Mouse (Mus musculus) neural tube, embryonic 13.5 days (tissue): ENCODE measurements at regions not wholly inside any gene's neighbourhood (a gene's known extent, or its start where the extent isn't known, plus 50 kb on each side); places are given as distances from the start of the nearest gene placed in this dataset.

ENCODE experiments used
- ATAC-seq: fragments of 200-750 bp; cut with Nextera tagmentation; 2 replicates; pipeline ENCODE4 v1.8.0; 2017; ENCODE audit warnings: low read depth, mild to moderate bottlenecking, moderate TSS enrichment, moderate library complexity
- H3K27ac ChIP-seq: fragments of 300-500 bp; sonication (generic); replicated peaks from 2 replicates; pipeline ENCODE4 v1.5.1; 2015; ENCODE audit warnings: moderate library complexity, mild to moderate bottlenecking, inconsistent platforms
- H3K27me3 ChIP-seq: fragments of 300-500 bp; sonication (generic); 2 replicates; pipeline ENCODE4 v1.6.1; 2015; ENCODE audit warnings: mild to moderate bottlenecking, inconsistent platforms
- H3K36me3 ChIP-seq: fragments of 300-500 bp; sonication (generic); 2 replicates; pipeline ENCODE4 v1.6.1; 2015; ENCODE audit warnings: mild to moderate bottlenecking, inconsistent platforms
- H3K4me1 ChIP-seq: fragments of 300-500 bp; sonication (generic); replicated peaks from 2 replicates; pipeline ENCODE4 v1.6.1; 2015; ENCODE audit warnings: inconsistent platforms
- H3K4me2 ChIP-seq: fragments of 300-500 bp; sonication (generic); 2 replicates; pipeline ENCODE4 v1.6.1; 2015; ENCODE audit warnings: inconsistent platforms, mild to moderate bottlenecking, moderate library complexity
- H3K4me3 ChIP-seq: fragments of 300-500 bp; sonication (generic); 2 replicates; pipeline ENCODE4 v1.5.1; 2015; ENCODE audit warnings: mild to moderate bottlenecking, inconsistent platforms
- H3K9ac ChIP-seq: fragments of 300-500 bp; sonication (generic); 2 replicates; pipeline ENCODE4 v1.6.1; 2015; ENCODE audit warnings: moderate library complexity, mild to moderate bottlenecking, inconsistent platforms
- H3K9me3 ChIP-seq: fragments of 300-500 bp; sonication (generic); 2 replicates; pipeline ENCODE4 v1.6.1; 2016; ENCODE audit warnings: inconsistent platforms
- WGBS: fragments of 180-500 bp; shearing (Covaris S2); methylation state at CpG from one replicate; pipeline ENCODE4 v1.1.7; 2015; 5-methylcytosine and 5-hydroxymethylcytosine counted together

DNA sequence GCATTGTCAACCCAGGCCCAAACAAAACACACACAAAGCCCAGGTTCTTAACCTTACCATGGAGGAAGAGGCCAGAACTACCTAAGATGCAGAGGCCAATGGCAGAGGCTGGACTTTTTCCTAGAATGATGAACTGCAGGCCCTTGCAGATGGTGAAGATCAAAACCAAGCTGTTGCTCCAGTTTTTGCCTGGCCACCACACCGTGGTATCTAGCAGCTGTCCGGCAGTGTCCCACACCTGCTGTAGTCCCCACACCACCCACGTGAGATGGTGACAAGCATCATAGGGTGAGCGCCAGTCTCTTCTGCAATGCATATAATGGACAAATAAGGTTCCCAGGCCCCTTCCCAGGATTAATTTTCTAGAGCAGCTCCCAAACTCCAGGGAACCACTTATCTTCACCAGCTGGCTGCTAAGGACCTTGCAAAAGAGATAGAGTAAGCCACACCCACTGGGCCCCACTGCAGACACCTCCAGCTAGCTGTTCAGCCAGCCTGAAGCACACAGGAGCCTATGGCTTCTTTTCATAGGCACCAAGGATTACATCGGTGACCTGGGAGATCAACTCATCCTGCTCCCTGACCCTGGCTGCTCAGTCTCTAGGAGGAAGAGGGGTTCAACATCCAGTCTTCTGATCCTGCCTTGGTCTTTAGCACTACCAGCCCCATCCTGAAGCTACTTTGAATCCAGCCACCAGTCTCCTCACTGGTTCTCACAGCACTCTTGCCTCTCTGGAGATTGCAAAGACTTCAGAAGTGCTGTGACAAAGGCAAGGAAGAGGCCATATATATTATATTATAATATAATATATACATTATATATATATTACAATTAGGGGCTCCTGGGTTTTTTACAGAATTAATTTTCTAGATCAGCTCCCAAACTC is 55.6 kb upstream of the Lrpap1 start:
- H3K4me3 ChIP-seq, result no peak overlapping the region
- H3K4me2 ChIP-seq, result no peak overlapping the region
- WGBS, result 83% methylated on average over 5 of the region's 5 CpGs
- no peaks in the 10 kb centered on the region for H3K9me3 ChIP-seq
- no peak overlapping the region for H3K27ac ChIP-seq
- peaks cover 22% of the 10 kb centered on the region for H3K4me1 ChIP-seq
- H3K27me3 ChIP-seq, result no peaks in the 10 kb centered on the region
- H3K9ac ChIP-seq, result no peak overlapping the region
- no peaks in the 10 kb centered on the region for H3K36me3 ChIP-seq
- no peak for ATAC-seq

DNA sequence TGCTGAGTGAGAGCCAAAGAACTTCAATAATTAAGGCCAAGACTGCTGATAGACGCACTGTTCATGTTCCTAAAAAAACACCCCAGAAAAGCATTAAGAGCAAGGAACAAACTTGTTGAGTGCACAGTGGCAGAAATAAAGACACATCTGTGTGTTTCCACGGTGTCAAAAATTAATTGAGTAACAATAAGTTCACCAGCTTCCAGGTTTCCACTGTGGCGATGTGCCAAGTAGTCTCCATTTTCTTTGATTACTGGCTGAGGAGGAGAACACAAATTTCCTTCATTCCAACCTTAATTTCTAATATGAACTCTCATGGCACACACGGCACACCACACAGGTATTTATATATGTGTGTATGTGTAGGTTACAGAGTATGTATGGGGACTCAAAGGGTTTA is 54.3 kb upstream of the Lrpap1 start:
- Histone ChIP-seq H3K36me3 (no peaks in the 10 kb centered on the region), H3K27ac (0 out of 2 replicates have a peak overlapping the region, but pooled peaks have one; percentile 9), H3K4me3 (no peak overlapping the region), H3K27me3 (no peaks in the 10 kb centered on the region), H3K9ac (no peak overlapping the region), H3K9me3 (no peaks in the 10 kb centered on the region), H3K4me2 (no peak overlapping the region), H3K4me1 (peaks cover 22% of the 10 kb centered on the region)
- 86% methylated on average over 4 of the region's 4 CpGs for WGBS
- no peak for ATAC-seq

DNA sequence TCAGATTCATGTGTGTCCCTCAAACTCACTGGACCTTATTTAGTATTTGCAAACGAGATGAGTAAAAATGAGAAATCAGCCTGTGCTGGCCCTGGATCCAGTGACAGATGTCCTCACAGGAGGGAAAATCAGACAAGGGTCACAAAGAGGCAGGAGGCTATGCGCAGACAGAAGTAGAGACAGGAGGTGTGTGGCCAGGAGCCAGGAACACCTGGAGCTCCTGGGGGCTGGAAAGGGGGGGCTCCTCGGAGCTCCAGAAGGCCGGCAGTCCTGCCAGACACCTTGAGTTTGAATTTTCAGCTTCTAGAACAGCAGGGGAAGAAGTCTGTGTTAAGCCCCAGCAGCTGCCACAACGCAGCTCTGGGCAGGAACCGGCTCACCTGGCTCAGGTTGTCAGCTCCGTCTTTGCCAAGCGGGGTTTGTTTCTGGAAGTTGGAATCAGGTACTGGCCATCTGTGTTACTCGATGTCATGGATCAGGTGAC is 53.7 kb upstream of the Lrpap1 start:
- Histone ChIP-seq H3K4me1 (peaks cover 22% of the 10 kb centered on the region), H3K36me3 (no peaks in the 10 kb centered on the region), H3K4me3 (no peak overlapping the region), H3K9ac (no peak overlapping the region), H3K9me3 (no peaks in the 10 kb centered on the region), H3K27me3 (no peaks in the 10 kb centered on the region), H3K4me2 (no peak overlapping the region), H3K27ac (peak overlapping the region; percentile 34; the same call in 1 of the 2 replicates)
- no peak for ATAC-seq
- 54% methylated on average over 9 of the region's 9 CpGs for WGBS

DNA sequence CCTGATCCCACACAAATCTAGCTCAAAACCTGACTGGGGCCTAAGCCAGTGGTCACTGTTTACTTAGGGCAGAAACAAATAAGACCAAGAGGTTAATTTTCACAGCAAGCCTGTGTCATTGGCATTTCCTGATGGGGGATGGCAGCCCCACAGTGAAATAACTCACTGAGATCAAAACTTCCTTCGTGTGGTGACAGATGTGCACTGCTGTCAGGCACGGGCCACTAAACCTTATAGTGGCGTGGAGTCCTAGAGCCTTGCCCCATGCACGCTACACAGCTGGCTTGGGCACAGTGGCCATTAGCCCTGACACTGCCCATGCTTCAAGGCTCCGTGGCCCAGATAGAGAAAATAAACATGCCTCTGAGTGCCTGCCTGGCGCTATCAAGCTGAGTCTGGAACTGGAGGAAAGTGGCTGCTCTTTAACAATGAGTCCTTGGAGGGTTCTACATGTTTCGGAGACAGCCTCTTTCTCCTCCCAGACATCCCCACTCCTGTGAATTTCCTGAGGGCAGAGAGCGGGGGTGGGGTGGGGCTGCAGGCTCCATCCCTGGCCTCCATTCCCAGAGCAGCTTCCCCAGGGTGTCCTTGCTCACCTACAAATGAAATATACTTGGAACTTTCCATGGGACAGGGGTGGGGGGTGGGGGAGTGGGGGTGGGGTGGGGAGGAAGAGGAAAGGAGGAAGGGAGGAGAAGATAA is 52.9 kb upstream of the Lrpap1 start:
- Histone ChIP-seq H3K36me3 (no peaks in the 10 kb centered on the region), H3K4me1 (peaks cover 22% of the 10 kb centered on the region), H3K4me2 (no peak overlapping the region), H3K9me3 (no peaks in the 10 kb centered on the region), H3K27me3 (no peaks in the 10 kb centered on the region), H3K9ac (no peak overlapping the region), H3K4me3 (no peak overlapping the region), H3K27ac (peak overlapping the region; percentile 34; the same call in 1 of the 2 replicates)
- ATAC-seq, result 0 out of 2 replicates have a peak, but pooled peaks have one; percentile 34
- 45% methylated on average over 8 of the region's 8 CpGs for WGBS

DNA sequence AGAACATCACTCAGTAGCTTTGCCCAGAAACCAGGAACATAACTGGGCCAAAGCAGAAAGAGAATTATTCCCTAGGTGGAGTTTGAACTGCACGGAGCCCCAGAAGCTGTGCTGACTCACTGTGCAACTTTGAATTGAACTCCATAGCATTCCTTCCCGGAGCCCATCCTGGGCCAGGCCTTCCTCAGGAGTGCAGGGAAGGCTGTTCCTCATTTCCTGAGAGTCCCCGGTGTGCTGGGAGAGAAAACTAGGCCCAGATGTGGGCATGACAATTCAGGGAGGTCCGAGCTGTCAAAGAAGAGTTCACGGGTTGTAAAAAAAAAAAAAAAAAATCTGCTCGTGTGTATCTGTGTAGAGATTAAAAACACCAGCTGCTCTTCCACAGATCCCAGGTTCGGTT is 50.8 kb upstream of the Lrpap1 start:
- no peaks in the 10 kb centered on the region for H3K9me3 ChIP-seq
- WGBS, result 68% methylated on average over 7 of the region's 7 CpGs
- no peaks in the 10 kb centered on the region for H3K36me3 ChIP-seq
- no peaks in the 10 kb centered on the region for H3K27me3 ChIP-seq
- H3K4me2 ChIP-seq, result no peak overlapping the region
- H3K4me3 ChIP-seq, result no peak overlapping the region
- H3K9ac ChIP-seq, result no peak overlapping the region
- H3K27ac ChIP-seq, result no peak overlapping the region
- H3K4me1 ChIP-seq, result peaks cover 22% of the 10 kb centered on the region
- no peak for ATAC-seq

DNA sequence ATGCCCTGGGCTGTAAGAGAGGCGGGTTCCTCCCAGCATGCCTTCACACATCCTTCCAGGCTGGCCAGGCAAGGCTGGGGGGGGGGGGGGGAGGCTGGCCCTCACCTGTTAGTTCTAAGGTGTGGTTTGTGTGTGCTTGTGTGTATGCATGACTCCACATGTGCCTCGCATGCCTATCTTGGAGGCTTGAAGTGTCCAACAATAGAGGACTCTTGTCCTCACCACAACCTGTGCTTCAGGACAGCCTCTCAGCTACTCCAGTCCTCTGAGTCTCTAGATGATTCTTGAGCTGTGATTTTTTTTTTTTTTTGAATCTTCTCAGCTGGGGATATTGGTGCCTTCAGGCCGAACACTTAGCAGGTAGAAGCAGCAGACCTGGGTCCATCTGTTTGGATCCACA is 50.2 kb upstream of the Lrpap1 start:
- Histone ChIP-seq H3K27me3 (no peaks in the 10 kb centered on the region), H3K9me3 (no peaks in the 10 kb centered on the region), H3K4me2 (no peak overlapping the region), H3K27ac (no peak overlapping the region), H3K9ac (no peak overlapping the region), H3K36me3 (no peaks in the 10 kb centered on the region), H3K4me1 (peaks cover 22% of the 10 kb centered on the region), H3K4me3 (no peak overlapping the region)
- ATAC-seq, result no peak
- 77% methylated on average over 3 of the region's 3 CpGs for WGBS
